Comparison of ENCODE assay signal across 11 mouse cellular contexts in genomic region chr13:83075320-83075877, GRCm38 (mm10).
DNase-seq lines count a peak whose midpoint lies in the region; ATAC-seq lines count a peak whose summit lies in the region.
"Had no signal": no experiment of that assay in that cellular context is flagged by ENCODE, and none has a peak within 500 bp of the region (broad histone marks: within the 10 kb centered on the region; RNA-seq: fewer than 3 reads in every experiment).

No protein-coding gene starts in this region.

- peak; percentile 89 for DNase-seq in heart, adult 11 months
- peak; percentile 26 to 28 for DNase-seq in right cerebral cortex, postnatal 10 days (ENCODE audit: low spot score in 2 of 2)
- DNase-seq in right cerebral cortex, adult 2 months (ENCODE audit: low spot score in 2 of 2) = no peak
- DNase-seq in cerebellum, postnatal 25 days = no peak

- no peak overlapping the region for H3K27ac ChIP-seq in heart, embryonic 12.5 days (ENCODE audit: poor library complexity, severe bottlenecking)
- H3K27ac ChIP-seq: embryonic facial prominence, embryonic 12.5 days; kidney, postnatal 0 days; midbrain, embryonic 13.5 days had no signal

- 0 out of 2 replicates have a peak, but pooled peaks cover 2% of the 10 kb centered on the region for H3K4me1 ChIP-seq in heart, embryonic 12.5 days (replicated peaks)
- H3K4me1 ChIP-seq: embryonic facial prominence, embryonic 12.5 days; midbrain, embryonic 13.5 days had no signal

- no peaks in the 10 kb centered on the region for H3K9me3 ChIP-seq in heart, embryonic 12.5 days (replicated peaks)
- H3K9me3 ChIP-seq: embryonic facial prominence, embryonic 12.5 days; midbrain, embryonic 13.5 days had no signal

- no peak overlapping the region for H3K4me3 ChIP-seq in heart, embryonic 12.5 days
- H3K4me3 ChIP-seq: embryonic facial prominence, embryonic 12.5 days; midbrain, embryonic 13.5 days had no signal

- no peaks in the 10 kb centered on the region for H3K27me3 ChIP-seq in heart, embryonic 12.5 days (replicated peaks)
- H3K27me3 ChIP-seq: embryonic facial prominence, embryonic 12.5 days; midbrain, embryonic 13.5 days had no signal

- H3K36me3 ChIP-seq in heart, embryonic 12.5 days = no peaks in the 10 kb centered on the region
- H3K36me3 ChIP-seq: embryonic facial prominence, embryonic 12.5 days; midbrain, embryonic 13.5 days had no signal

- no peak overlapping the region for H3K9ac ChIP-seq in heart, embryonic 12.5 days
- H3K9ac ChIP-seq: embryonic facial prominence, embryonic 12.5 days; midbrain, embryonic 13.5 days had no signal

- WGBS in heart, embryonic 12.5 days = 59% methylated on average over 7 of the region's 7 CpGs

- no peak overlapping the region for H3K4me2 ChIP-seq in heart, embryonic 12.5 days
- H3K4me2 ChIP-seq: embryonic facial prominence, embryonic 12.5 days; midbrain, embryonic 13.5 days had no signal

- no peak for ATAC-seq in heart, embryonic 12.5 days (ENCODE audit: insufficient number of reproducible peaks, low FRiP score)
- ATAC-seq in hematopoietic stem cell, adult 5-6 weeks (replicated peaks in 1 of 2; ENCODE audit: insufficient read depth in 1 of 2, low FRiP score in 2 of 2, low TSS enrichment in 1 of 2, low read depth in 1 of 2, poor library complexity in 2 of 2, severe bottlenecking in 2 of 2) = peak; percentile 52 to 55
- ATAC-seq in neutrophil, adult 5-6 weeks (ENCODE audit: extremely low read depth, insufficient number of reproducible peaks, low FRiP score, poor library complexity, severe bottlenecking) = peak; percentile 92
- no peak for ATAC-seq in frontal cortex, adult (ENCODE audit: low TSS enrichment)
- ATAC-seq: midbrain, embryonic 13.5 days had no signal

Comparison
In these comparisons a context has a peak if more than half of its experiments do, and no peak if none do; other contexts are left out.
1. DNase-seq: peak in heart, adult 11 months (single experiment) and right cerebral cortex, postnatal 10 days (2 of 2); none in right cerebral cortex, adult 2 months (0 of 2) and cerebellum, postnatal 25 days (0 of 2).
2. ATAC-seq: peak in hematopoietic stem cell, adult 5-6 weeks (2 of 2) and neutrophil, adult 5-6 weeks (single experiment); none in heart, embryonic 12.5 days (single experiment) and frontal cortex, adult (single experiment).